Mouse (Mus musculus) cerebellum, postnatal 36 days (tissue): ENCODE data around the gene Klhl30.

Experiments used
- DNase-seq, 2 experiments: peaks; one replicate each; pipeline ENCODE4 v3.0.0; 2021 to 2022; ENCODE audit warnings: mixed read lengths in 2 of 2

Klhl30 gene

DNA sequence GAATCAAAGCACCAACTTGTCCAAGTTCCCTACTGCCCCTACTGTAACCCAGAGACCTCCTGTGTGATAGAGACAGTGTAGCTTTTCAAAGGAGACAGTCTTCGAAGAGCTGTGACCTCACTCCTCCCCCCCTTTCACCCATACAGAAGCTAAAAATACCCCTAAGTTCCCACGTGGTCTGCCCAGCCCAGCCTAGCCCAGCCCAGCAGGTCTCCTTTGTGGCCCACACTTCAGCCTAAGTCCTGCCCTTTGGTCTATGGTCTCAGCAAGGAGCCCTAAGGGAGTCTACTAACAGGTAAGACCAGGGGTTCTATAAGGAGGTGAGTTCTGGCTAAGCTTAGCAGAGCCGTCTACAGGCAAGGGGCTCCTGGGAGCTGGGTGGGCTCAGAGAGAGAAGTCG, at the start of gene Klhl30:
Gene Klhl30, plus strand, starts transcription at position 176 of the 400 bp plus-strand sequence.
- no peak for DNase-seq

DNA sequence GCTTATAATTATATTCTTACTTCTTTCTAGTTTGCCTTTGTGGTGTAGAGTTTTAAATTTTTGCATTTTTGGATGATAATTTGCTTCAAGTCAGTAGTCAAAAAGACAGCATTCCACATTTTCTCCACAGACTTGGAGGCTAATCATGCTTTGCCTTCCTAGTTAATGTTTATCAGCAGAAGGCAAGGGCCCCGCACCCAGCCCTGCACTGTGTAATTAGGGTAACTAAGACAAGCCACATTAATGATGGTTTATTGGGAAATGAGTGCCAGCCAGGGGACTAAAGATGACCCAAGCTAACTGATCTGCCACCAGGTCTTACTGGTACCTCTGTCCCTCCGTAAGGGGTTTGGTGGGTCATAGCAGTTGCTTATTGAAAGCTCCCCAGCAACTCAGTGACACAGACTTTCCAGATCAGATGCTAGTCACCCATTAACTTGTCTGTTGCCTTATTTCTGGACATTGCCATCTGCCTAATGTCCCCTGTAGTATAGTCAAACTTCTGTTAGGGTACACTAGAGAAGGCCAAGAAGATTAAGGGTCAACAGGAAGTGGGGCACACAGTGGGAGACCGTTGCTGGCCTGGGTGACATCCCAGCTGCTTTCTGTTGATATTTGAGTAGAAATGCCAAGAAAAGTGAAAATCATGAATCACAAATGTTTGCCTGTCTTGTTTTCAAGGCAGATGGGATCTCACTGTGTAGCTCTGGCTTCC, 49.5 kb upstream of the Klhl30 start:
- DNase-seq = no peak

- DNase-seq = no peak
Observed at GRCm38 (mm10) chr1:91302021-91302420, 48.8 kb upstream of the Klhl30 start.

GRCm38 (mm10) chr1:91304621-91305020, 46.2 kb upstream of the Klhl30 start:
- no peak for DNase-seq

GRCm38 (mm10) chr1:91309366-91310085, 41.3 kb upstream of the Klhl30 start:
- no peak for DNase-seq

- DNase-seq = no peak
Observed at GRCm38 (mm10) chr1:91312273-91312672, 38.5 kb upstream of the Klhl30 start.

GRCm38 (mm10) chr1:91313251-91313650, 37.6 kb upstream of the Klhl30 start:
- no peak for DNase-seq

- no peak for DNase-seq
Observed at GRCm38 (mm10) chr1:91317656-91318055, 33.2 kb upstream of the Klhl30 start.

DNA sequence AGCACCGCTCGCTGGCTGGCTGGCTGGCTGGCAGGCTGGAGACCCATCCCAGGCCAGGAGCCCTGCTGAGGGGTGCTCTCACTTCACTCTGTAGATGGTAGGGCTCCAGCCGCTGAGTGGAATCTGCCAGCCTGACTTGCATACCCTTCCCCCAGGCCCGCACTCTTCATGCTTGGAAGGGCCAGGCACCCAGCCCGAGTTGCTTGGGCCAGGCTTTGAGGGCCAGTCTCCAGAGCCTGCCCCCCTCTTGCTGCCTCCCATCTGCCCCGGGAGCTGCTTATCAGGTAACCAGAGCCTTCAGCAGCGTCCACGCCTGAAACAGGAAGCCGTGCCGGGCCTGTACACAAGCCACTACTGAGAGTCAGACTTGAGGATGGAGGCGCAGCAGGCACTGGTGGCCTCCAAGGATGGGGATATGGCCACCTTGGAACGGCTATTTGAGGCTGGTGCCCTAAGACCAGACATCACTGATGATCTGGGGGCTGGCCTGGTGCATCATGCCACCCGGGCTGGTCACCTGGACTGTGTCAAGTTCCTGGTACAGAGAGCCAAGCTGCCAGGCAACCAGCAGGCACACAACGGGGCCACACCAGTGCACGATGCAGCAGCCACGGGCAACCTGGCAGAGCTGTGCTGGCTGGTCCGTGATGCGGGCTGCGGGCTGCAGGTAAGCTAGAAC, 28.9 kb upstream of the Klhl30 start, which contains the start of gene Espnl:
Gene Espnl, plus strand, starts transcription at position 316 of the 679 bp plus-strand sequence.
- peak; percentile 17 to 24 for DNase-seq

- DNase-seq = no peak
Observed at GRCm38 (mm10) chr1:91324646-91325045, 26.2 kb upstream of the Klhl30 start.

DNA sequence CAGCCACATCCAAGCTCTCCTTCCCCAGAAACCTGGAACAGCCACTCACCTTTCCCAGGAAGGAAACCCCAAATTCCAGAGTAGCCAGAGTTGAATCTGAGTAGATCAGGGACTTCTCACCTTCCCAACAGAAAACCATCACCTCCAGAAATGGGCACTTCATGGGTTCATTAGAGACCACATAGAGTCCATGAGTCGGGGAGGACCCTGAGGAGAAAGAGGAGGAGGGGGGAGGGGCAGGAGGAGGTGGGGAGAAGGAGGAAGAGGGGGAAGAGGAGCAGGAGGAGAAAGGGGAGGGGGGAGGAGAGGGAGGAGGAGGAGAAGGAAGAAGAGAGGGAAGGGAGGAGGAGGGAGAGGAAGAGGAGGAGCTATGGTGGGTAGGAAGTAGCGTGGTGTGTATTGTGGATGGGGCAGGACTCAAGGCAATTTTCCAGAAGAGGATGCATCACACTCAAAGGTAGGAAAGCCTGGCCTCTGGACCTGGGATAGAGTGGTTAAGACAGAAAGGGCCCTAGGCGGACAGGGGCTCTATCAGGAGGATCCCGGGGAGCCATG, 25.3 kb upstream of the Klhl30 start:
- DNase-seq = no peak

- no peak for DNase-seq
Observed at GRCm38 (mm10) chr1:91332102-91332501, 18.7 kb upstream of the Klhl30 start.

- DNase-seq = no peak
Observed at GRCm38 (mm10) chr1:91333582-91333981, 17.2 kb upstream of the Klhl30 start.

- no peak for DNase-seq
Observed at GRCm38 (mm10) chr1:91337355-91337754, 13.5 kb upstream of the Klhl30 start.

- no peak for DNase-seq
Observed at GRCm38 (mm10) chr1:91344001-91344400, 6.8 kb upstream of the Klhl30 start.

GRCm38 (mm10) chr1:91344921-91345685, 5.7 kb upstream of the Klhl30 start:
- peak in 1 of 2 experiments; percentile 20 for DNase-seq

- DNase-seq = peak; percentile 62 to 69
Observed at GRCm38 (mm10) chr1:91346892-91347291, 3.9 kb upstream of the Klhl30 start.

DNA sequence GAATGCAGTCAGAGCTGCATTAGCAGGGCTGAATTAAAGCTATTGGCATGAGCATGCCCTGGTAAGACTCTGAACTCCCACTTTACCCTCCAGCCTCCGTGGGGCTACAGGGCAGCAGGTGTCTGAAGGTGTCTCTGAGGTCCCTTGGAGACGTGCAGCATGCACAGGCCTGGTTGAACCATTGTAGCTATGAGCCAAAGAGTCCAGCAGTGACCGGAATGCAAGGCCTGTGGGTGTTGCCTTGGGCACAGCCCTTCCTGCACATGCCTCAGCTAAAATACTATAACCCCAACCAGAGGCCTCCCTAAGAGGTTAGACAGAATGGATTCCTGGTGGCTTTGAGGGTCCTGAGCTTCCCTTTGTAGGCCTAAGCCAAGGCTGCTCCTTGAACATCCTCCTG, 433 bp downstream of the Klhl30 start:
- DNase-seq = no peak

GRCm38 (mm10) chr1:91352277-91352676, 1.5 kb downstream of the Klhl30 start:
- no peak for DNase-seq

- DNase-seq = no peak
Observed at GRCm38 (mm10) chr1:91356105-91356504, 5.3 kb downstream of the Klhl30 start.

- DNase-seq = no peak
Observed at GRCm38 (mm10) chr1:91362113-91362512, 11.3 kb downstream of the Klhl30 start.

GRCm38 (mm10) chr1:91364822-91365644, 14.2 kb downstream of the Klhl30 start:
- DNase-seq = no peak
